In genomic region chrX:36193951-36194350, GRCm38 (mm10) we compare ENCODE assay signal across 14 mouse cellular contexts. TPM values are rescaled to one million over a fixed set of nuclear protein-coding genes. Genes with fewer than 3 reads are reported as not detected.
DNase-seq lines count a peak whose midpoint lies in the region; ATAC-seq and TF ChIP-seq lines count a peak whose summit lies in the region.
"Had no signal": no experiment of that assay in that cellular context is flagged by ENCODE, and none has a peak within 500 bp of the region (broad histone marks: within the 10 kb centered on the region; RNA-seq: fewer than 3 reads in every experiment).

No protein-coding gene starts in this region.

- TF ChIP-seq CTCF in brain, embryonic 14.5 days (IDR thresholded peaks at IDR 0.05; ENCODE audit: borderline replicate concordance, extremely low read depth, insufficient read depth, insufficient read length) = no peak

- no peak for TF ChIP-seq POLR2A in brain, embryonic 14.5 days (IDR thresholded peaks at IDR 0.05; ENCODE audit: borderline replicate concordance, extremely low read depth, insufficient read depth, insufficient read length, poor library complexity, severe bottlenecking)

- peak overlapping the region; percentile 28; the same call in 1 of the 2 replicates for H3K9ac ChIP-seq in hindbrain, embryonic 14.5 days
- no peak overlapping the region for H3K9ac ChIP-seq in midbrain, embryonic 13.5 days (replicated peaks)
- H3K9ac ChIP-seq in heart, embryonic 12.5 days = no peak overlapping the region
- H3K9ac ChIP-seq: embryonic facial prominence, embryonic 15.5 days; heart, embryonic 13.5 days; liver, postnatal 0 days had no signal

- H3K36me3 ChIP-seq in hindbrain, embryonic 14.5 days (replicated peaks; ENCODE audit: control insufficient read depth, insufficient read depth) = no peaks in the 10 kb centered on the region
- no peaks in the 10 kb centered on the region for H3K36me3 ChIP-seq in midbrain, embryonic 13.5 days
- H3K36me3 ChIP-seq in heart, embryonic 12.5 days = no peaks in the 10 kb centered on the region
- H3K36me3 ChIP-seq: embryonic facial prominence, embryonic 15.5 days; heart, embryonic 13.5 days had no signal

- no peak overlapping the region for H3K4me3 ChIP-seq in hindbrain, embryonic 14.5 days (replicated peaks; ENCODE audit: low read length)
- H3K4me3 ChIP-seq in midbrain, embryonic 13.5 days (replicated peaks) = no peak overlapping the region
- H3K4me3 ChIP-seq in heart, embryonic 12.5 days = no peak overlapping the region
- H3K4me3 ChIP-seq: embryonic facial prominence, embryonic 15.5 days; heart, embryonic 13.5 days had no signal

- peaks cover 20% of the 10 kb centered on the region for H3K4me1 ChIP-seq in hindbrain, embryonic 14.5 days (replicated peaks; ENCODE audit: control insufficient read depth, insufficient read depth, low read length)
- H3K4me1 ChIP-seq in midbrain, embryonic 13.5 days (replicated peaks) = peaks cover 28% of the 10 kb centered on the region
- 0 out of 2 replicates have a peak, but pooled peaks cover 6% of the 10 kb centered on the region for H3K4me1 ChIP-seq in heart, embryonic 12.5 days (replicated peaks)
- H3K4me1 ChIP-seq: embryonic facial prominence, embryonic 15.5 days had no signal

- peak; percentile 52; the same call in 1 of the 2 replicates for ATAC-seq in hindbrain, embryonic 14.5 days (ENCODE audit: low FRiP score)
- ATAC-seq in midbrain, embryonic 13.5 days = peak; percentile 57
- no peak for ATAC-seq in heart, embryonic 12.5 days (ENCODE audit: insufficient number of reproducible peaks, low FRiP score)
- ATAC-seq: liver, postnatal 0 days had no signal

- H3K4me2 ChIP-seq in hindbrain, embryonic 14.5 days (replicated peaks) = peak overlapping the region; percentile 25
- peak overlapping the region; percentile 9; the same call in 1 of the 2 replicates for H3K4me2 ChIP-seq in midbrain, embryonic 13.5 days (replicated peaks)
- H3K4me2 ChIP-seq in heart, embryonic 12.5 days = no peak overlapping the region
- H3K4me2 ChIP-seq: embryonic facial prominence, embryonic 15.5 days; heart, embryonic 13.5 days had no signal

- DNase-seq in kidney, postnatal 10 days = peak; percentile 7
- no peak for DNase-seq in kidney, postnatal 14 days
- peak; percentile 88 for DNase-seq in brain, embryonic 14.5 days (ENCODE audit: low read depth)
- DNase-seq in hindbrain, embryonic 14.5 days (ENCODE audit: low spot score) = peak; percentile 65
- DNase-seq in spleen, postnatal 14 days (ENCODE audit: low spot score in 2 of 2) = no peak
- no peak for DNase-seq in thymus, postnatal 0 days (ENCODE audit: low spot score)
- DNase-seq: adrenal gland, postnatal 25 days; cerebellum, adult 18-20 months; liver, postnatal 0 days; spleen, adult 18-20 months had no signal

- no peaks in the 10 kb centered on the region for H3K9me3 ChIP-seq in hindbrain, embryonic 14.5 days (ENCODE audit: control insufficient read depth, low read length)
- H3K9me3 ChIP-seq in midbrain, embryonic 13.5 days = no peaks in the 10 kb centered on the region
- no peaks in the 10 kb centered on the region for H3K9me3 ChIP-seq in heart, embryonic 12.5 days (replicated peaks)
- H3K9me3 ChIP-seq: embryonic facial prominence, embryonic 15.5 days; heart, embryonic 13.5 days had no signal

- no peaks in the 10 kb centered on the region for H3K27me3 ChIP-seq in hindbrain, embryonic 14.5 days (ENCODE audit: control insufficient read depth, insufficient read depth, low read length)
- no peaks in the 10 kb centered on the region for H3K27me3 ChIP-seq in midbrain, embryonic 13.5 days
- peaks cover 15% of the 10 kb centered on the region for H3K27me3 ChIP-seq in heart, embryonic 12.5 days (replicated peaks)

- peak overlapping the region; percentile 83 for H3K27ac ChIP-seq in hindbrain, embryonic 14.5 days
- peak overlapping the region; percentile 84 for H3K27ac ChIP-seq in midbrain, embryonic 13.5 days
- no peak overlapping the region for H3K27ac ChIP-seq in heart, embryonic 12.5 days (ENCODE audit: poor library complexity, severe bottlenecking)
- H3K27ac ChIP-seq: embryonic facial prominence, embryonic 15.5 days; heart, embryonic 13.5 days had no signal

- 26% methylated on average over 6 of the region's 6 CpGs for WGBS in hindbrain, embryonic 14.5 days
- 17% methylated on average over 6 of the region's 6 CpGs for WGBS in midbrain, embryonic 13.5 days
- WGBS in heart, embryonic 12.5 days = 22% methylated on average over 6 of the region's 6 CpGs

RNA-seq across cellular contexts. Expression of gene Zcchc12, which starts 1.8 kb away (rescaled TPM):
- 161 and 162 TPM in 2 replicates for polyA plus RNA-seq in brain, embryonic 14.5 days (2012; rRNA removed)
- polyA plus RNA-seq in hindbrain, embryonic 14.5 days (2014; fragmentation: Nextera tagmentation; extraction: Ambion mirVana) = 265 and 341 TPM in 2 replicates
- polyA plus RNA-seq in midbrain, embryonic 13.5 days (2015; fragmentation: Nextera tagmentation; extraction: Ambion mirVana) = 225 and 240 TPM in 2 replicates
- polyA plus RNA-seq in heart, embryonic 12.5 days (2016; fragmentation: Nextera tagmentation; extraction: Ambion mirVana) = 7.3 and 7.9 TPM in 2 replicates
- polyA plus RNA-seq in thymus, postnatal 0 days (2015; fragmentation: Nextera tagmentation; extraction: Ambion mirVana) = 3.4 and 3.5 TPM in 2 replicates

Comparison
In these comparisons a context has a peak if more than half of its experiments do, and no peak if none do; other contexts are left out.
1. DNase-seq: peak in kidney, postnatal 10 days (single experiment), brain, embryonic 14.5 days (single experiment) and hindbrain, embryonic 14.5 days (single experiment); none in kidney, postnatal 14 days (single experiment), spleen, postnatal 14 days (0 of 2) and thymus, postnatal 0 days (single experiment).
2. RNA of gene Zcchc12, which starts 1.8 kb away (polyA plus RNA-seq): 265 to 341 TPM in hindbrain, embryonic 14.5 days, 225 to 240 TPM in midbrain, embryonic 13.5 days and 161 to 162 TPM in brain, embryonic 14.5 days; 7.3 to 7.9 TPM in heart, embryonic 12.5 days and 3.4 to 3.5 TPM in thymus, postnatal 0 days; every median in the first group is over 10 times any median in the second.